Mouse (Mus musculus) stomach, embryonic 15.5 days (tissue): ENCODE results near the gene Cacna2d4. TPM values are rescaled to one million over a fixed set of nuclear protein-coding genes. Genes with fewer than 3 reads are reported as not detected.
A peak's percentile ranks its signal among the peaks of the same experiment; 100 is the strongest.

Experiments
- ATAC-seq: fragments of 200-750 bp; cut with Nextera tagmentation; 2 replicates; pipeline ENCODE4 v1.8.0; 2017; ENCODE audit warnings: low read depth, moderate number of reproducible peaks, moderate TSS enrichment; ENCODE audit not compliant: insufficient read depth, low FRiP score
- H3K27ac ChIP-seq: fragments of 300-500 bp; sonication (generic); 2 replicates; pipeline ENCODE4 v1.5.1; 2015; ENCODE audit warnings: mild to moderate bottlenecking, inconsistent platforms
- H3K27me3 ChIP-seq: fragments of 300-500 bp; sonication (generic); replicated peaks from 2 replicates; pipeline ENCODE4 v1.6.1; 2015; ENCODE audit warnings: inconsistent platforms
- H3K36me3 ChIP-seq: fragments of 300-500 bp; sonication (generic); 2 replicates; pipeline ENCODE4 v1.6.1; 2015; ENCODE audit warnings: inconsistent platforms
- H3K4me1 ChIP-seq: fragments of 300-500 bp; sonication (generic); 2 replicates; pipeline ENCODE4 v1.6.1; 2015; ENCODE audit warnings: inconsistent platforms
- H3K4me2 ChIP-seq: fragments of 300-500 bp; sonication (generic); 2 replicates; pipeline ENCODE4 v1.6.1; 2015; ENCODE audit warnings: mild to moderate bottlenecking, inconsistent platforms
- H3K4me3 ChIP-seq: fragments of 300-500 bp; sonication (generic); replicated peaks from 2 replicates; pipeline ENCODE4 v1.5.1; 2015; ENCODE audit warnings: inconsistent platforms
- H3K9ac ChIP-seq: fragments of 300-500 bp; sonication (generic); 2 replicates; pipeline ENCODE4 v1.6.1; 2015; ENCODE audit warnings: inconsistent platforms
- H3K9me3 ChIP-seq: fragments of 300-500 bp; sonication (generic); 2 replicates; pipeline ENCODE4 v1.6.1; 2016; ENCODE audit warnings: inconsistent platforms
- WGBS: fragments of 180-500 bp; shearing (Covaris S2); methylation state at CpG from one replicate; pipeline ENCODE4 v1.1.7; 2015; 5-methylcytosine and 5-hydroxymethylcytosine counted together
- polyA plus RNA-seq: library from polyadenylated mRNA; unstranded; fragments of >200 nt; fragmentation: Nextera tagmentation; extraction: Ambion mirVana; gene quantifications from 2 replicates; pipeline ENCODE4 v1.2.1, GENCODE M21; 2015

The Cacna2d4 gene
- polyA plus RNA-seq, 1 experiment from 2014 or later: 0.12 TPM

- no peaks in the 10 kb centered on the region for H3K36me3 ChIP-seq
- H3K27ac ChIP-seq: no peak overlapping the region
- peaks cover 2% of the 10 kb centered on the region; the same call in 1 of the 2 replicates for H3K4me1 ChIP-seq
- ATAC-seq: no peak
- WGBS: 95% methylated on average over 1 of the region's 1 CpGs
- no peak overlapping the region for H3K4me3 ChIP-seq
- H3K4me2 ChIP-seq: no peak overlapping the region
- H3K9me3 ChIP-seq: no peaks in the 10 kb centered on the region
- H3K9ac ChIP-seq: no peak overlapping the region
- no peaks in the 10 kb centered on the region for H3K27me3 ChIP-seq
These were observed 149.3 kb downstream of the Cacna2d4 start for GRCm38 (mm10) chr6:119385668-119386067.

- no peaks in the 10 kb centered on the region for H3K36me3 ChIP-seq
- 83% methylated on average over 4 of the region's 4 CpGs for WGBS
- 0 out of 2 replicates have a peak overlapping the region, but pooled peaks have one; percentile 91 for H3K4me3 ChIP-seq
These were observed 150.1 kb downstream of the Cacna2d4 start for GRCm38 (mm10) chr6:119386421-119386820.

GRCm38 (mm10) chr6:119386821-119387220, 150.5 kb downstream of the Cacna2d4 start:
- H3K27me3 ChIP-seq: no peaks in the 10 kb centered on the region
- peaks cover 2% of the 10 kb centered on the region; the same call in 1 of the 2 replicates for H3K4me1 ChIP-seq
- H3K9ac ChIP-seq: no peak overlapping the region
- peak overlapping the region; percentile 91; the same call in 1 of the 2 replicates for H3K4me3 ChIP-seq
- no peaks in the 10 kb centered on the region for H3K9me3 ChIP-seq
- peak overlapping the region; percentile 75 for H3K4me2 ChIP-seq
- no peak overlapping the region for H3K27ac ChIP-seq
- WGBS: 89% methylated on average over 1 of the region's 1 CpGs
- no peaks in the 10 kb centered on the region for H3K36me3 ChIP-seq
- no peak for ATAC-seq

More at GRCm38 (mm10) chr6:119386421-119386820, 150.1 kb downstream of the Cacna2d4 start:
- no peak overlapping the region for H3K9ac ChIP-seq
- peaks cover 2% of the 10 kb centered on the region; the same call in 1 of the 2 replicates for H3K4me1 ChIP-seq
- H3K9me3 ChIP-seq: no peaks in the 10 kb centered on the region
- no peak overlapping the region for H3K4me2 ChIP-seq
- H3K27me3 ChIP-seq: no peaks in the 10 kb centered on the region
- no peak overlapping the region for H3K27ac ChIP-seq
- no peak for ATAC-seq

DNA sequence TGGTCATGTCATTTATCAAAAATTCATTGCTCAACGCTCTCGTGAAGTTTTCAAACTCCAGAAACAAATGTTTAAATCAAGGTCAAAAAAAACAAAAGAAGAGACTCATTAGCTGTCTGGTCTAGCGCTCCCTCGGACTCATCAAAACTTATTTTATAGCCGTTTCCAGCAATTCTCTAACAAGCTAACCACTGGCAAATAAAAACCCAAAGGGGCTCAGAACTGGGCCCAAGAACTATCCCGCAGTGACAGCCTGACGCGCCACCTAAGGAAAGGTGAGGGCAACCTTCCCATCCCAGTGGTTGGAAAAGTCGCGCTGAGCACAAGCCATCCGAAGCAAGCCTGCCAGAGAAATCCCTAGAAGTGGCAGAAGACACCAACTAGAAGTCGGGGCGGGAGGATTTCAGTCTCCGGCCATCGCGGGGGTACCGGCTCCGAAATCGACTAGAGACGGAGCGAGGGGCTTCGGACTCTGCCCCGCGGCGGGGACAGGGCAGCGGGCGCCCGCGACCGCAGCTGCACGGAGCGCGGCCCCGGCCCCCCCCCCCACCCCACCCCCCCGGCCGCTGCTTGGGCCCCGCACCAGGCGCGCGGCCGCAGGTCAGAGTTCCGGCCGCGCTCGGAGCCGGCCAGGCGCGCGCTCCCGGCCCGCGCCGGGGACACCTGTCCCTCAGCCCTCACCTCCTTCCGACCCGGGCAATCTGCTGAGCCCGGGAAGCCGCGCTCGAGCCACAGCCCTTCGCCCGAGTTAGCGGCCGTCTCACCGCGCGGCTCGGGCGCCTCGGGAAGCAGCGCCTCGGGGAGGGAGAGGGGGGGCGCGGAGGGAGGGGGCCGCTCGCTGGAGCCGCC, 151.7 kb downstream of the Cacna2d4 start:
- Histone ChIP-seq H3K9ac (peak overlapping the region; percentile 88), H3K27ac (peak overlapping the region; percentile 84), H3K4me1 (peaks cover 2% of the 10 kb centered on the region; the same call in 1 of the 2 replicates), H3K4me3 (peak overlapping the region; percentile 91), H3K9me3 (no peaks in the 10 kb centered on the region), H3K36me3 (no peaks in the 10 kb centered on the region), H3K4me2 (peak overlapping the region; percentile 75), H3K27me3 (no peaks in the 10 kb centered on the region)
- WGBS: under 1% methylated on average over 61 of the region's 76 CpGs
- peak; percentile 83 for ATAC-seq

- peaks cover 2% of the 10 kb centered on the region; the same call in 1 of the 2 replicates for H3K4me1 ChIP-seq
- H3K9me3 ChIP-seq: no peaks in the 10 kb centered on the region
- 1% methylated on average over 41 of the region's 53 CpGs for WGBS
- ATAC-seq: peak; percentile 99
- H3K4me3 ChIP-seq: peak overlapping the region; percentile 91
- peak overlapping the region; percentile 88 for H3K9ac ChIP-seq
- H3K36me3 ChIP-seq: no peaks in the 10 kb centered on the region
- no peaks in the 10 kb centered on the region for H3K27me3 ChIP-seq
- H3K27ac ChIP-seq: peak overlapping the region; percentile 84
- H3K4me2 ChIP-seq: peak overlapping the region; percentile 75
These were observed 152.3 kb downstream of the Cacna2d4 start for GRCm38 (mm10) chr6:119388650-119389012.

DNA sequence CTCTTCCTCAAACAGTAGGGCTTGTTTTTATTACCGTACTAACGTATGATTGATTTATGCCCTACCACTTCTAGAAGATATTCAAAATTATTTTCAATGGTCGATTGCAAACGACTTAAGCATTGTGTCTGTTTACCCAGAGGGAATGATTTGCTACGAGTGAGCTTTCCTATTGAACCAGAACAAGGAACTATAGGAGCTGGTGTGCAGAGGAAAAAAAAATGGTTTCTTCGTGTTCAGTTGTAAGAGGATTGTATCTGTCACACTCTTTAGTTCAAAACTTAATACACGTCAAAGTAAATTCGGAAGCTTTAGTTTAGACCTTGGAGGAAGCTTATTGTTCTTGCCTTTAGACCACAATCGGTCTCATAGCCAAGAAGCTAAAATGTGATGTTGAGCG, 152.8 kb downstream of the Cacna2d4 start:
- no peak for ATAC-seq
- Histone ChIP-seq H3K4me2 (peak overlapping the region; percentile 47), H3K27me3 (no peaks in the 10 kb centered on the region), H3K36me3 (no peaks in the 10 kb centered on the region), H3K4me1 (peaks cover 2% of the 10 kb centered on the region; the same call in 1 of the 2 replicates), H3K9me3 (no peaks in the 10 kb centered on the region), H3K9ac (0 out of 2 replicates have a peak overlapping the region, but pooled peaks have one; percentile 5), H3K27ac (peak overlapping the region; percentile 67), H3K4me3 (peak overlapping the region; percentile 91)
- 17% methylated on average over 10 of the region's 10 CpGs for WGBS

GRCm38 (mm10) chr6:119390728-119391127, 154.4 kb downstream of the Cacna2d4 start:
- no peak overlapping the region for H3K27ac ChIP-seq
- no peak overlapping the region for H3K4me3 ChIP-seq
- H3K36me3 ChIP-seq: no peaks in the 10 kb centered on the region
- no peak overlapping the region for H3K4me2 ChIP-seq
- peaks cover 2% of the 10 kb centered on the region; the same call in 1 of the 2 replicates for H3K4me1 ChIP-seq
- no peaks in the 10 kb centered on the region for H3K27me3 ChIP-seq
- no peak for ATAC-seq
- H3K9me3 ChIP-seq: no peaks in the 10 kb centered on the region
- WGBS: 89% methylated on average over 4 of the region's 4 CpGs
- no peak overlapping the region for H3K9ac ChIP-seq

GRCm38 (mm10) chr6:119392836-119393235, 156.5 kb downstream of the Cacna2d4 start:
- Histone ChIP-seq H3K27ac (no peak overlapping the region), H3K4me1 (no peaks in the 10 kb centered on the region; the same call in 1 of the 2 replicates), H3K9ac (no peak overlapping the region), H3K9me3 (no peaks in the 10 kb centered on the region), H3K4me2 (no peak overlapping the region), H3K4me3 (no peak overlapping the region), H3K36me3 (no peaks in the 10 kb centered on the region), H3K27me3 (no peaks in the 10 kb centered on the region)
- no peak for ATAC-seq
- 70% methylated on average over 9 of the region's 9 CpGs for WGBS

GRCm38 (mm10) chr6:119395421-119396308, 159.3 kb downstream of the Cacna2d4 start:
- WGBS: 60% methylated on average over 14 of the region's 14 CpGs
- no peaks in the 10 kb centered on the region for H3K36me3 ChIP-seq
- no peak overlapping the region for H3K9ac ChIP-seq
- H3K9me3 ChIP-seq: no peaks in the 10 kb centered on the region
- ATAC-seq: peak; percentile 67
- H3K4me2 ChIP-seq: 0 out of 2 replicates have a peak overlapping the region, but pooled peaks have one; percentile 14
- peak overlapping the region; percentile 64 for H3K27ac ChIP-seq
- H3K27me3 ChIP-seq: no peaks in the 10 kb centered on the region
- no peaks in the 10 kb centered on the region for H3K4me1 ChIP-seq
- H3K4me3 ChIP-seq: no peak overlapping the region

DNA sequence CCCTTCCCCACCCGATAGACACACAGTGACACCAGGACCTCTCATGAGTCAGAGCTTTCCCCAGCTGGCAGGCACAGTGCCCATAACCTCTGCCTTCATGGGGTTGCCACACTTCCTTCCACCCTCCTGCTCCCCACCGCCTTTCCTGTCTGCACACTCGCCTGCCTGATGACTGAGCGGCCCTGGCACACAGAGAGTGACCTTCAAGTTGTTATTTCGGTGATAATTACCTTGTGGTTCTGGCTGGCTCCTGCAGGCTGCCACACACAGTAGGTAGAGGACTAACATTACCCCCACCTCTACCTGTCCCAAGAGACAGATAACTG, 159.9 kb downstream of the Cacna2d4 start:
- WGBS: 45% methylated on average over 5 of the region's 5 CpGs
- peak; percentile 78 for ATAC-seq
- Histone ChIP-seq H3K4me2 (no peak overlapping the region), H3K27me3 (no peaks in the 10 kb centered on the region), H3K27ac (peak overlapping the region; percentile 64), H3K36me3 (no peaks in the 10 kb centered on the region), H3K4me1 (no peaks in the 10 kb centered on the region), H3K9ac (no peak overlapping the region), H3K9me3 (no peaks in the 10 kb centered on the region), H3K4me3 (no peak overlapping the region)

DNA sequence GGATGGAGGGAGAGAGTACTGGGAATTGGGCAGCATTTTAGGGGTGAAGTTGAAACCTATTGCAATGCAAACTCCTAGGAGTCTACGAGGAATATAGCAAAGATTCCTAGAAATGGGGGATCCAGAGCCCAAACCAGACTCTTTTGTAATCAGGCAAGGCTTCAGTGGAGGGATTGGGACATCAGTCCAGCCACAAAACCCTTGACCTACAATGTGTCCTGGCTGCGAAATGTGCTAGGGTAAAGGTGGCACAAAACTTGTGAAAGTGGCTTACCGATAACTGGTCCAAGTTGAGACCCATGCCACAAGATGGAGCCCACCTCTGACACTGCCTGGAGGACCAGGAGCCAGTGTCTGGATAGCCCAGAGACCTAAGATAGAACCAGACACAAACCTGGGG, 163.0 kb downstream of the Cacna2d4 start:
- Histone ChIP-seq H3K27me3 (no peaks in the 10 kb centered on the region), H3K36me3 (no peaks in the 10 kb centered on the region), H3K9ac (no peak overlapping the region), H3K4me3 (no peak overlapping the region), H3K4me2 (no peak overlapping the region), H3K27ac (no peak overlapping the region), H3K9me3 (no peaks in the 10 kb centered on the region), H3K4me1 (no peaks in the 10 kb centered on the region)
- WGBS: 84% methylated on average over 3 of the region's 3 CpGs
- ATAC-seq: no peak
